Mouse (Mus musculus): ENCODE data around the gene Mcrip2.
A peak's percentile ranks its signal among the peaks of the same experiment; 100 is the strongest.
"Not testable (repeated sequence)": the region's sequence is repeated elsewhere in the genome, so short reads cannot be mapped to it uniquely, and the experiment has no call there.

Mcrip2 gene

GRCm38 (mm10) chr17:25880913-25881641 lies 12.5 kb upstream of the Mcrip2 start:
- DNase-seq (ENCODE audit: low spot score in 2 of 2): no peak

- DNase-seq (ENCODE audit: low spot score in 2 of 2): no peak
Observed at GRCm38 (mm10) chr17:25880196-25880910, 11.8 kb upstream of the Mcrip2 start, which contains the start of gene Wfikkn1. Gene Wfikkn1 (minus strand): TSS chr17:25880858.

- no peak for DNase-seq (ENCODE audit: low spot score in 2 of 2)
Observed at GRCm38 (mm10) chr17:25879750-25880149, 11.2 kb upstream of the Mcrip2 start.

DNA sequence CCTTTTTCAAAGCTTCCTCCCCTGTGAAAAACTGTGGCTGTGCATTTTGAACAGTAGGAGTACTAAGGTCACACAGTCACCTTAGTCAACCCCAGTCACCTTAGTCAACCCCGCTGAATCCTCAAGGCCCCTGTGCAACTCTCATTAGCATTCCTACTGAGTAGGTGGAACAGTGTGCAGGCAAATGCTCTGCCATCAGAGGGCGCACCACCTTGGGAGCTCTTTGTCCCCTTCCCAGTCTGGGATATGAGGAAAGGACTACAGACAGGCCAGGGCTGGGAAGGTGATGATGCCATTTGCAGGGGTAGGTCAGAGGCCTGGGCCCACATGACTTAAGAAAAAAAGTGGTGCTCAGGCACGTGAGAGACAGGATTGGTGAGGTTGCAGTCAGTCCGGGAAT lies 10.7 kb upstream of the Mcrip2 start:
- DNase-seq (ENCODE audit: low spot score in 2 of 2): peak in 1 of 2 experiments; percentile 56

DNA sequence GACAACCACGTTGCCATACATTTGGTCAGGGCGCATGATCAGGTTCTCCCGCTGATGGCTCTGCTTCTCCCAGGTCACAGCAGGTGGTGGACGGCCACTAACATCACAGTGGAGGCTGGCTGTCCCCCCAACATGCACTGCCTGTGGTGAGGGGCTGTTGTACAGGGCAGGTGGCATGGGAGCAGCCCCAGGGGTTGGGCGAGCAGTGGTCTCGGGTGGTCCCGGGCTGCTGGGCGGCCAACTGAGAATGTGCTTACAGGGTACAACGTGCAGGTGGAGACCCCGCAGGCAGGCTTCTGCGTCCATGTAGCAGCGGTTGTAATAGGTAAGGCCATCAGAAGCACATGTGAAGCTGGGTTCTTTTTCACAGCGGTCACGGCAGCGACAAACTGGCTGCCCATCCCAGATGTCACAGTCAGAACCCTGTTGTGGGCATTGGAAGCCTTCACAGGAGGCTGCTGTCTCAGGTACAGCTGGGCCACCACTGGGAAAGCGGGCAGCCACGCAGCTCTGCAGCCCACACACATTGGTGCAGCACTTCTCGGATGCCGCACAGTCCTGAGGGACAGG lies 10.1 kb upstream of the Mcrip2 start:
- DNase-seq (ENCODE audit: low spot score in 2 of 2): no peak

DNA sequence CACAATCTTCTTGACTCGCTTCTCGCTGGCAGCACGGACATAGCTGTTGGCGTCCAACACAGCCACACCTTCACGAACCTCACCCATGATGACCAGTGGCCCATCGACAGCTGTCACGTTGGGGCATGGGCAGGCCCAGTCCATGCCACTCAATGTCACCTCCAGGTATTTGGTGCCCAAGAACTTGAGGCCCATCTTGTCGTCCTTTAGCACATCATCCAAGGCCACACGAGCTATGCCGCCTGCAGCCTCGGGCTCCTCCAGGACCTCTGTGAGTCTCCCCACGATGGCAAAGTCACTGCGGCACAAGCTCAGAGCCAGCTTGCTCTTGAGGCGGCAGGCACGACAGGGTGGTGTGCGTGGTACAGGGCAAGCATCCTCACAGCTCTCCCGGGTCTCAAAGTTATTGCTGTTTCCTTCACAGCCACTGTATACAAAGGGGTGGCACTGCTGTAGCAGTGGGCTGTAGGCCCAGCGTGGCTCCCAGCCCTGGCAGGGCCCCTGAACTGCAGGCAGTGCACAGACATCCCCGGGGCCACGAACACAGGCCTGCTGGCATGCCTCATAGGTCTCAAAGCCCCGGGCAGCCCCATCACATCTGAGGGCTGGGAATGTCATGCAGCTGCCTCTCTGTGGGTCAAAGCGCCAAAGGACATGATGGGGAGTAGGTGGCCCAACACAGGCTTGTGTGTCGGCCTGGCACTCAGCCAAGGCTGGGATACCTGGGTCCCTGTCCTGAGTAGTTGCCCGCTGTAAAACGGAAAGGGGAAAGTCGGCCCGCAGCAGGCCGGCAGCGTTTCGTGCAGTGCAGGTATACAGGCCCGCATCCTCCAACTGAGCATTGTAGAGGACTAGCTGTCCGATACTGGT lies 9.4 kb upstream of the Mcrip2 start:
- no peak for DNase-seq (ENCODE audit: low spot score in 2 of 2)

GRCm38 (mm10) chr17:25877025-25877424 lies 8.5 kb upstream of the Mcrip2 start:
- DNase-seq (ENCODE audit: low spot score in 2 of 2): no peak

- no peak for DNase-seq (ENCODE audit: low spot score in 2 of 2)
Observed at GRCm38 (mm10) chr17:25876347-25876915, 7.9 kb upstream of the Mcrip2 start.

DNA sequence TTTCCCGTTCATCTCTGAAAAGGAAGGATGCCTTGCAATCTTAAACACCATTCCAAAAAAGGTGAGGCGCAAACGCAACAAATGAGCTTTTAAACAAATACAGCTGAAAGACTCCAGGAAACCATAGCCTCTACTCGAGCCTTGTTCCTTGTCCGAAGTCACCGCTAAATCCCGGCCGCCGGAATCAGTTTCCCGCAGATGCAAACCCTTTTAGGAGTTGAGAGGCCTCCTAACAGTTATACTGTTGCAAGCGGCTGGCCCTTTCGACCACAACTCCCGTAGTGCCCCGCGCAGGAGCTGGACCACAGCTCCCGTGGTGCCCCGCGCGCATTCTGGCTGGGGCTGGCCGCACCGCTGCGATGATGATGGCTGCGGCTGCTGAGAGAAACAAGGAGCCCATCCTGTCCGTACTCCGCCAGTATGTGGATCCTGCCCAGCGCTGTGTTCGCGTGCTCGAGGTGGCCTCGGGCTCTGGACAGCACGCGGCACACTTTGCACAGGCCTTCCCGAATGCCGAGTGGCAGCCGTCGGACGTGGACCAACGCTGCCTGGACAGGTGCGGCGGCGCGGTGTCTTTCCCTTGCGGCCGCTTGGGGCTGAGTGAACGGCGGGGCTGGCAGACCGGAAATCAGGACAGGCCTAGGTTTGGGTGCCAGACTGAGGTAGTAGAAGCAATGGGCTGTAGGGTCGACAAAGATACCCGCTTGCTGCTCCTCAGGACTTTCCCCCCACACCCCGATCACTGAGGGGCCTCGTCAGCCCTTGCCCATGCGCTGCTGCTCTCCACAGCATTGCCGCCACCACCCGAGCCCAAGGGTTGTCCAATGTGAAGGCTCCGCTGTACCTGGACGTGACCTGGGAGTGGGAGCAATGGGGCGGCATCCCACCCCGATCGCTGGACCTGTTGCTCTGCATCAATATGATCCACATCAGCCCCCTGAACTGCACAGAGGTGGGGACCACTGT lies 6.9 kb upstream of the Mcrip2 start:
- peak; percentile 91 for DNase-seq (ENCODE audit: low spot score in 2 of 2)

- DNase-seq (ENCODE audit: low spot score in 2 of 2): peak; percentile 100
Observed at GRCm38 (mm10) chr17:25874721-25875170, 6.2 kb upstream of the Mcrip2 start, which contains the start of gene Mettl26. Gene Mettl26 (plus strand): TSS chr17:25875074.

DNA sequence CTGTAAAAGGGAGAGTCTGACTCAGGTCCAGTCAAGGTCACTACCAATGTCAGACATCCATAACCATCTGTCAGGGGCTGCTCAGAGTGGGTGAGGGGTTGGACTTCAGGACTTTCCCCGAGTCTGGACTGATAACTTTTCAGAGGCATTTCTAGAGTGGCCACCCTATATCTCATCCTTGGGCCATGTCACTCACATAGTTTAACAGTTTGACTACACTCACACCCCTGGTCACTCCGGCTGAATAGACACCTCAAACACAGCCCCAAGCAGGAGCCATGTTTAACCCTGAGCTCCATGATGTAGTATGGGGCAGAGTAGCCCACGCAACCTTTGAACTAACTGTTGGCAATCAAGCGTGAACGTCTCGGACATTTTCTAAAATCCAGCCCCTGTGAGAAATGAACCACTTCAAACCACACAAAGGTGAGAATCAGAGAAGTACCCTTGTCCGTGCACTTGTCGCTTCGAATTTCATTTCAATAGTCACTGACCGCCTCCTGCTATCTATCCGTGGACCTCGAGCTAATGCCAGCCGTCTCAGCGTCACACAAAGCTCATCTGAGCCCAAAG lies 5.7 kb upstream of the Mcrip2 start:
- DNase-seq (ENCODE audit: low spot score in 2 of 2): no peak

GRCm38 (mm10) chr17:25873405-25874147 lies 5.0 kb upstream of the Mcrip2 start:
- no peak for DNase-seq (ENCODE audit: low spot score in 2 of 2)

DNA sequence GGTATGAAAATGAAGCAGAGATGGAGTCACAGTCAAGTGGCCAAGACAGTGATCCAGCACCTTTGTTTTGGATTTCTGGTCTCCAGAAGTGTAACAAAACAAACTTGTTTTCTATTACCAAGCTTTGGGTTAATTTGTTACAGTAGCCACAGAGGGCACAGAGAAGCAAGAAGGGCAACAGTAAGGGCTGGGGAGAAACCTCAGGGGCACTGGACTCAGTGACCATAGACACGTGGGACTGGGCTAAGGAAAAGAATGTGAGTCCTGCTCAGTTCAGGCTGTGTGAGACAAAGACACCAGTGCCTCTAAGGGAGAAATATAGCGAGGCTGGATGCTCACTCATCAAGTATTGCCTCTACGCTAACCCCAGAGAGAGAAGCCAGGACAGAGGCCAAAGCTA lies 4.1 kb upstream of the Mcrip2 start:
- no peak for DNase-seq (ENCODE audit: low spot score in 2 of 2)

- not testable (repeated sequence) for DNase-seq (ENCODE audit: low spot score in 2 of 2)
Observed at GRCm38 (mm10) chr17:25871566-25871965, 3.0 kb upstream of the Mcrip2 start.

DNA sequence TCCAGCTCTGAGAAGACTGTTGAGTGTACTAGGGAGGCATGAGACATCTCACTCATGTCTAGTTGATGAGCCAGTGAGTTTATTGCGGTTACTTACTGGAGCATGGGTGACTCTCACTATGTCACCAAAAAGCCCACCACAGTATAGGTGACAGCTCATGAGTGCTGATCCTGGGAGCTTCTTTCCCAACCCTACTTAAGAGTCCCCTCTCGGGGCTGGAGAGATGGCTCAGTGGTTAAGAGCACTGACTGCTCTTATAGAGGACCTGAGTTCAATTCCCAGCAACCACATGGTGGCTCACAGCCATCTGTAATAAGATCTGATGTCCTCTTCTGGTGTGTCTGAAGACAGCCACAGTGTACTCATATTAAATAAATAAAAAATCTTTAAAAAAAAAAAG lies 1.4 kb upstream of the Mcrip2 start:
- DNase-seq (ENCODE audit: low spot score in 2 of 2): no peak

DNA sequence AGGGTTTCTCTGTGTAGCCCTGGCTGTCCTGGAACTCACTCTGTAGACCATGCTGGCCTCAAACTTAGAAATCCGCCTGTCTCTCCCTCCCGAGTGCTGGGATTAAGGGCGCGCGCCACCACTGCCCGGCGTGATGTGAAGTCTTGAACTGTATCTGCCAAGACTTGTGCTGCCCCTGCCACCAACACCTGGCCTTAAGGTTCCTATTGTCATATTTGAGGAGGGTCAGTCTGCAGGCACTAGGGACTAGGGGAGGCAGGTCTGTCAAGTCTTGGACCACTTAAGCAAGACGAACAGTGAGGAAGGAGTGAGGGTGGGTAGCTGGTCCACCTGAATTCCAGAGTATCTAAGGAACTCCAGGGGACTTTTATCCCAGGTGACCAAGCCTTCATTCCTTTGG lies 934 bp upstream of the Mcrip2 start:
- no peak for DNase-seq (ENCODE audit: low spot score in 2 of 2)

DNA sequence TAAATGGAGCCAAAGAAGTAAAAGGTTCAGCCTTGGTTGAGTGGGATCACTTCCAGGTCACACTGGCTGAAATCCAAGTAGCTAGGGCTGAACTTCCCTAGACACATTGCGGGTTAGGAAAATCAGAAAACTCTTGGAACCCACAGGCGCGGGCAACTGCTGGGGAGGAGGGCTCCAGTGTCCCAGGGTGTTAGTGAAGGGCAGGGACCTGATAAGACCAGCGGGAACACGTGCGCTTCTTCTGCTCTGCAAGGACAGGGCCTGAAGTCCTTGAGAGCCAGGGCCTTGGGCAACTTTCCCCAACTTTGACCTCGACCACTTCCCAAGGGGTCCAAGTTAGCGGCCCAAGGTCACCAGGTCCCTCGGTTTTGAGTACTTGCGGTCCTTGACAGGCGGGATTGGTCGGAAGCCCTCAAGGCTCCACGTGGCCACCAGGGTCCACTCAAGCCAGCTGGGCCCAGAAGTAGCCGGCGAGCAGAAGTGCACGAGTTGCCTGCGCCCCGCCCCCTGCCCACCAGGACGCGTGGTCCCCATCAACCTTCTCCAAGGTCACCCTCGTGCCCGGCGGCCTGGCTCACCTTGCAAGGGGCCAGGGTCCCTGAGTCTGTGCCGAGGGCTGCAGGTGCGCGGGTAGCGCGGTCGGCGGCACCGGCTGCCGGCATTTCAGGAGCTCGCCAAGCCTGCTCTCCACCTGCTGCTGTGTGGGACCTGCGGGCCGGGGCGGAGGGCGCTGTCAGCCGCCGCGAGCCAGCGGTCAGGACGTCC lies 546 bp downstream of the Mcrip2 start:
- DNase-seq (ENCODE audit: low spot score in 2 of 2): no peak

GRCm38 (mm10) chr17:25867509-25867835 lies 1.1 kb downstream of the Mcrip2 start:
- DNase-seq (ENCODE audit: low spot score in 2 of 2): no peak

DNA sequence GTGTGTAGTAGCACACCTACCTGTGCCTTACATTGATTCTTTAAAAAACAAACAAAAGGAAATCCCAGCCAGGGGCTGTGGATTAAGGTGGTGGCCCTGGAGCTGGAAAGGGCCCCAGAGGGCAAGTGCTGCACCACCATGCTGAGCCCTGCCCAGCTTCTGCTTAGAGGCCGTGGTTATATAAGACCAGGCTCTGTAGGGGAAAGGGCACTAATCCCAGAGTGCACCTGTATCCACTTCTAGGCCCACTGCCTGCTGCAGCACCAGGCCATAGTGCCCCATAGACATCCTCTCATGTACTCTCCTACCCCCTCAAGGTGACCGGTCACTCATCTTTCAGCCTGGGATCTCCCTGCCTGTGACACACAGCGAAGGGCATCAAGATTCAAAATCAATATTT lies 2.4 kb downstream of the Mcrip2 start:
- no peak for DNase-seq (ENCODE audit: low spot score in 2 of 2)
